Mouse (Mus musculus) kidney, postnatal 0 days (tissue): Measurements from ENCODE around the gene Apoh. TPM values are rescaled to one million over a fixed set of nuclear protein-coding genes. Genes with fewer than 3 reads are reported as not detected.

Source experiments
- ATAC-seq: fragments of 200-750 bp; cut with Nextera tagmentation; replicated peaks from 2 replicates; pipeline ENCODE4 v1.8.0; 2017; ENCODE audit warnings: low read depth, moderate number of reproducible peaks, moderate TSS enrichment, moderate library complexity; ENCODE audit not compliant: low FRiP score
- DNase-seq: peaks from one replicate; pipeline ENCODE4 v3.0.0-alpha.2; 2016; ENCODE audit warnings: low spot score
- H3K27ac ChIP-seq: fragments of 300-500 bp; sonication (generic); 2 replicates; pipeline ENCODE4 v1.5.1; 2014; ENCODE audit warnings: mild to moderate bottlenecking
- H3K27me3 ChIP-seq: fragments of 300-500 bp; sonication (generic); 2 replicates; pipeline ENCODE4 v1.6.1; 2014; ENCODE audit warnings: low read length, mixed read lengths; ENCODE audit not compliant: insufficient read depth
- H3K36me3 ChIP-seq: fragments of 300-500 bp; sonication (generic); 2 replicates; pipeline ENCODE4 v1.6.1; 2014; ENCODE audit warnings: low read length, mixed read lengths; ENCODE audit not compliant: insufficient read depth
- H3K4me1 ChIP-seq: fragments of 300-500 bp; sonication (generic); replicated peaks from 2 replicates; pipeline ENCODE4 v1.6.1; 2014; ENCODE audit warnings: antibody characterized with exemption, low read length, mixed read lengths; ENCODE audit not compliant: insufficient read depth
- H3K4me2 ChIP-seq: fragments of 300-500 bp; sonication (generic); 2 replicates; pipeline ENCODE4 v1.6.1; 2014; ENCODE audit warnings: mild to moderate bottlenecking, low read length, moderate library complexity, mixed read lengths
- H3K4me3 ChIP-seq: fragments of 300-500 bp; sonication (generic); replicated peaks from 2 replicates; pipeline ENCODE4 v1.5.1; 2014; ENCODE audit warnings: low read depth, low read length
- H3K9ac ChIP-seq: fragments of 300-500 bp; sonication (generic); 2 replicates; pipeline ENCODE4 v1.6.1; 2014; ENCODE audit warnings: low read depth, low read length
- H3K9me3 ChIP-seq: fragments of 300-500 bp; sonication (generic); replicated peaks from 2 replicates; pipeline ENCODE4 v1.6.1; 2016; ENCODE audit warnings: low read length, inconsistent platforms, mixed read lengths
- CTCF ChIP-seq: IDR thresholded peaks from 2 replicates; pipeline ENCODE4 v1.5.1; 2016; ENCODE audit warnings: antibody characterized with exemption, low read depth, mild to moderate bottlenecking, moderate library complexity
- WGBS: fragments of 180-500 bp; shearing (Covaris S2); extraction: QIAGEN DNeasy Blood & Tissue Kit; methylation state at CpG from one replicate; pipeline ENCODE4 v1.1.7; 2014; 5-methylcytosine and 5-hydroxymethylcytosine counted together
- polyA plus RNA-seq: library from polyadenylated mRNA; unstranded; fragments of >200 nt; fragmentation: Nextera tagmentation; extraction: Ambion mirVana; gene quantifications from 2 replicates; pipeline ENCODE4 v1.2.1, GENCODE M21; 2015

The Apoh gene
- polyA plus RNA-seq, 1 experiment from 2014 or later, result 0.46 TPM

DNA sequence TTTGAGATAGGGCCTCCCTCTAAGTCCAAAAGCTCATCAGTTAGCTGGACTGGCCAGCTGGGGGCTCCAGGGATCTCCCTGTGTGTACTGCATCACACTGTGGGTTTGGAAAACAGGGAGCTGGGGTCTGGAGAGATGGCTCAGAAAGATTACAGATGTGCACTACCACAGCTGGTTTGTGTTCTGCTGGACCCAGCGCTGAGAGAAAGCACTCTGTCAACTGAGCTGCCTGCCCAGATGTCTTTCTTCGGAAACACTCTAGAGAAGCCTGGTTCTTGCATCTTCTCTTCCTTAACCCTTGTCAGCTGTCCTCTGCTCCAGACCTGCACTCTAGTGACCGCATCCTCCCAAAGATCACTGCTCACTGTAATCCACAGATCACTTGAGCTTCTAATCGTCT lies 20.8 kb downstream of the Apoh start:
- no peak overlapping the region for H3K4me2 ChIP-seq
- peak; percentile 29 for DNase-seq
- H3K4me3 ChIP-seq, result no peak overlapping the region
- no peak overlapping the region for H3K9ac ChIP-seq
- H3K27ac ChIP-seq, result no peak overlapping the region
- ATAC-seq, result no peak
- no peaks in the 10 kb centered on the region for H3K9me3 ChIP-seq
- no peaks in the 10 kb centered on the region for H3K4me1 ChIP-seq
- no peaks in the 10 kb centered on the region for H3K36me3 ChIP-seq
- TF ChIP-seq CTCF, result no peak
- no peaks in the 10 kb centered on the region for H3K27me3 ChIP-seq
- WGBS, result 38% methylated on average over 4 of the region's 4 CpGs

DNA sequence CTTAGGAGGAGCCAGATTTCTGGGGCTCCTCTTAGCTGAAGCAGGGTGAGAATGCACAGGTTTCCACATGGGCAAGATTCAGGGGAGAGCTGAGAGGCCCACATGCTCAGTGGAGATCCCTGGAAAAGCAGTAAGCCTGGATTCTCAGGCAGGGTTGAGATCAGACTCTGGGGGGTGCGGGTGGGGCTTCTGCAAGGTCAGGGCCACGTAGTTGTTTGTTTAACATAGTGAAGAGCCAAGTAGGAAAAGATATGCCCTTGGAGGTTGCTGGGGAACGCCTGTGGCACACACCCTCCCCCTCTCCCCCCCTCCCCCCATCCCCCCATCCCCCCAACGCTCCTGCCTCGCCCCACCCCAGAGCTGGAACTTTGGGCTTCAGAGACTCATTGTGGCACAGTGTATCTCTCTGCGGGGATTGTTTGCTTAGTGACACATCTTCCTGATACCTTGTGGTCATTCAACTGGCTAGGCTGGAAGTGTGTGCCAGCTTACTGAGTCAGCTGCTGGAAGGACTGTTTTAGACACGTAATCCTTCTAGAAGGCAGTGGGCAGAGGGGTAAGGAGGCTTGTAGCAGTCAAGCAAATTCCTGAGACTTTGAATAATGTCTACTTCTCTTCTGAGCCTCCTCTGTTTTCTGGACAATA lies 21.9 kb downstream of the Apoh start:
- ATAC-seq, result peak; percentile 33; the same call in 1 of the 2 replicates
- DNase-seq, result peak; percentile 35
- Histone ChIP-seq H3K27me3 (no peaks in the 10 kb centered on the region), H3K4me1 (no peaks in the 10 kb centered on the region), H3K36me3 (no peaks in the 10 kb centered on the region), H3K4me3 (no peak overlapping the region), H3K9me3 (no peaks in the 10 kb centered on the region), H3K4me2 (no peak overlapping the region), H3K9ac (no peak overlapping the region), H3K27ac (0 out of 2 replicates have a peak overlapping the region, but pooled peaks have one; percentile 25)
- 39% methylated on average over 5 of the region's 7 CpGs for WGBS
- TF ChIP-seq CTCF, result no peak

DNA sequence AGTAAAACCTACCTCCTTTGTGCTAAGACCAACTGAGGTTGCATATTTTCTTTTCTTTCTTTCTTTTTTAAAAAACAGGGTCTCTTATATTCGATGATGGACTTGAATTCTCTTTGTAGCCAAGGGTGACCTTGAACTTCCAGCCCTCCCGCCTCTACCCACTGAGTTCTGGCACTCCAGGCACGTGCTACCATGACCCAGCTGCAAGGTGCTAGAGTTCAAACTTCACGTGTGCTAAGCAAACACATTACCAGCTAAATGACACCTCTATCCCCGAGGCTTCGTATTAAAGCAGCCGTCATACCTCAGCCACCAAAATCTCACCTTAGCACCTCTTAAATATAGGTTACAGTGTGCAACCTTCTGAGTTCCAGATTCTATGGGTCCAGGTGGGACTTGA lies 22.4 kb downstream of the Apoh start:
- H3K4me2 ChIP-seq, result no peak overlapping the region
- ATAC-seq, result no peak
- no peak overlapping the region for H3K27ac ChIP-seq
- DNase-seq, result no peak
- H3K4me3 ChIP-seq, result no peak overlapping the region
- no peak overlapping the region for H3K9ac ChIP-seq
- H3K27me3 ChIP-seq, result no peaks in the 10 kb centered on the region
- H3K36me3 ChIP-seq, result no peaks in the 10 kb centered on the region
- WGBS, result 53% methylated on average over 7 of the region's 7 CpGs
- no peaks in the 10 kb centered on the region for H3K9me3 ChIP-seq
- H3K4me1 ChIP-seq, result no peaks in the 10 kb centered on the region
- no peak for TF ChIP-seq CTCF

GRCm38 (mm10) chr11:108367046-108367445 lies 23.9 kb downstream of the Apoh start:
- Histone ChIP-seq H3K9ac (no peak overlapping the region), H3K4me1 (no peaks in the 10 kb centered on the region), H3K4me3 (no peak overlapping the region), H3K36me3 (no peaks in the 10 kb centered on the region), H3K9me3 (no peaks in the 10 kb centered on the region), H3K27ac (no peak overlapping the region), H3K27me3 (no peaks in the 10 kb centered on the region), H3K4me2 (no peak overlapping the region)
- WGBS, result 62% methylated on average over 1 of the region's 1 CpGs
- no peak for TF ChIP-seq CTCF
- DNase-seq (no peak), ATAC-seq (no peak)

- WGBS, result 65% methylated on average over 7 of the region's 7 CpGs
- no peaks in the 10 kb centered on the region for H3K9me3 ChIP-seq
- no peaks in the 10 kb centered on the region for H3K4me1 ChIP-seq
- no peak overlapping the region for H3K4me3 ChIP-seq
- H3K27ac ChIP-seq, result no peak overlapping the region
- H3K9ac ChIP-seq, result no peak overlapping the region
- H3K4me2 ChIP-seq, result no peak overlapping the region
- ATAC-seq, result no peak
- no peak for DNase-seq
- no peaks in the 10 kb centered on the region for H3K36me3 ChIP-seq
- no peaks in the 10 kb centered on the region for H3K27me3 ChIP-seq
- no peak for TF ChIP-seq CTCF
Measured at GRCm38 (mm10) chr11:108376815-108377214, 33.7 kb downstream of the Apoh start.

DNA sequence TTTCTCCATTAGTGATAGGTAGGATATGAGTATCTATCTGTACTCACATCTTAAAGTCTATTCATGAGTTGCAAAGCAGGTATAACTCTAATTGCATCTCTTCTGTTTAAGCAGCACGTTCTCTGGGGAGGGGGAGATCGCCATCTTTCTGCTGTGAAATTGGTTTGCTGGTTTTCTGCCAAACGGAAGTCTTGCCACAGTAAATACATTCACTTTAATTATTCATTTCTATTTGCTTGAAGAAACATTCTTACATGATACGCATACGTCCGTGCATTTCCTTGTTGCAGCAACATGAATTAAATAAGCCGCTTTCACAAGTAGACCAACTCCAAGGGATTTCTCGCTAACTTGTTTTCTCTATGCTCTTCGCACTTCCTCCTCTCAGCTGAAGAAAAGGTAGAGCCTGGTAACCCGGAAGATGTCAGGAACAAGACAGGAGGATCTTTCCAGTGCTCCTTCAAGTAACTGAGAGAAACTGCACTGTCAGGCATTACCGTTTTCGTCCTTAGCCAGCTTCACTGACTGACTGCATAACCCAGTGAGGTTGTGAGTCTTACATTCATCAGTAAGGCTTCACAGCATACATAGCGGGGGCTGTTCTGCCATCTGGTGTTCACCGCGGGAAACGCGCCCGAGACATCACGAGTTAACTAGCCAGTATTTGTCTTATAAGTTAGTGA lies 34.7 kb downstream of the Apoh start:
- H3K4me2 ChIP-seq, result peak overlapping the region; percentile 34; the same call in 1 of the 2 replicates
- WGBS, result 31% methylated on average over 19 of the region's 19 CpGs

More for the DNA sequence above, 34.7 kb downstream of the Apoh start:
- DNase-seq (peak; percentile 86), ATAC-seq (peak; percentile 65)
- H3K9me3 ChIP-seq, result no peaks in the 10 kb centered on the region
- peak; percentile 98 for TF ChIP-seq CTCF
- no peak overlapping the region for H3K4me3 ChIP-seq
- no peaks in the 10 kb centered on the region for H3K27me3 ChIP-seq
- no peak overlapping the region for H3K9ac ChIP-seq
- no peak overlapping the region for H3K27ac ChIP-seq
- H3K36me3 ChIP-seq, result no peaks in the 10 kb centered on the region
- H3K4me1 ChIP-seq, result no peaks in the 10 kb centered on the region
